Mouse (Mus musculus) MEL (cell line): Measurements from ENCODE around the gene Kdelc2.

Experiments used
- BHLHE40 ChIP-seq: IDR thresholded peaks from 2 replicates; pipeline ENCODE4 v1.6.1; 2012; ENCODE audit warnings: low read depth, mild to moderate bottlenecking, inconsistent platforms, low read length, improper control_type of control experiment, borderline replicate concordance
- CHD2 ChIP-seq: IDR thresholded peaks from 2 replicates; pipeline ENCODE4 v1.6.1; 2011; ENCODE audit warnings: low read length, improper control_type of control experiment
- CTCF ChIP-seq, 3 experiments: IDR thresholded peaks in 2 of 3; conservative IDR thresholded peaks in 1 of 3; 2 replicates each; pipeline ENCODE4 v1.5.1; 2011 to 2012; ENCODE audit warnings: low read length in 3 of 3, low read depth in 2 of 3, mild to moderate bottlenecking in 2 of 3, improper control_type of control experiment in 1 of 3, inconsistent platforms in 1 of 3, mixed read lengths in 1 of 3, moderate library complexity in 1 of 3; ENCODE audit not compliant: control insufficient read depth in 1 of 3, insufficient read depth in 1 of 3, poor library complexity in 1 of 3, severe bottlenecking in 1 of 3
- ELF1 ChIP-seq: IDR thresholded peaks from 2 replicates; pipeline ENCODE4 v1.6.1; 2014; ENCODE audit warnings: low read depth, mild to moderate bottlenecking, inconsistent platforms, low read length, improper control_type of control experiment, moderate library complexity
- GATA1 ChIP-seq: IDR thresholded peaks from 2 replicates; pipeline ENCODE4 v1.6.1; 2011; ENCODE audit warnings: low read depth, low read length, improper control_type of control experiment
- KAT2A ChIP-seq: conservative IDR thresholded peaks from 2 replicates; pipeline ENCODE4 v1.6.1; 2012; ENCODE audit warnings: low read depth, low read length, improper control_type of control experiment, inconsistent platforms
- MEF2A ChIP-seq: IDR thresholded peaks from 2 replicates; pipeline ENCODE4 v1.6.1; 2014; ENCODE audit warnings: low read depth, mild to moderate bottlenecking, inconsistent platforms, low read length, improper control_type of control experiment; ENCODE audit not compliant: poor library complexity, insufficient replicate concordance, severe bottlenecking; ENCODE audit errors: extremely low read depth
- MYC ChIP-seq: IDR thresholded peaks from 2 replicates; pipeline ENCODE4 v1.6.1; 2011; ENCODE audit warnings: low read depth, mild to moderate bottlenecking, low read length, improper control_type of control experiment, moderate library complexity
- NELFE ChIP-seq: IDR thresholded peaks from 2 replicates; pipeline ENCODE4 v1.6.1; 2011; ENCODE audit warnings: low read depth, low read length, improper control_type of control experiment
- POLR2A ChIP-seq, 2 experiments: IDR thresholded peaks; 2 replicates each; pipeline ENCODE4 v1.6.1; 2011 to 2012; ENCODE audit warnings: low read length in 2 of 2, mild to moderate bottlenecking in 2 of 2, control low read depth in 1 of 2, improper control_type of control experiment in 1 of 2, low read depth in 1 of 2, moderate library complexity in 1 of 2; ENCODE audit not compliant: control insufficient read depth in 1 of 2, insufficient read depth in 1 of 2, poor library complexity in 1 of 2
- USF1 ChIP-seq: IDR thresholded peaks from 2 replicates; pipeline ENCODE4 v1.6.1; 2014; ENCODE audit warnings: low read depth, mild to moderate bottlenecking, inconsistent platforms, low read length, improper control_type of control experiment, moderate library complexity
- ZMIZ1 ChIP-seq: IDR thresholded peaks from 2 replicates; pipeline ENCODE4 v1.6.1; 2012; ENCODE audit warnings: low read depth, mild to moderate bottlenecking, inconsistent platforms, low read length, improper control_type of control experiment, moderate library complexity
- ZNF384 ChIP-seq: IDR thresholded peaks from 2 replicates; pipeline ENCODE4 v1.6.1; 2012; ENCODE audit warnings: low read depth, mild to moderate bottlenecking, inconsistent platforms, low read length, improper control_type of control experiment

DNA sequence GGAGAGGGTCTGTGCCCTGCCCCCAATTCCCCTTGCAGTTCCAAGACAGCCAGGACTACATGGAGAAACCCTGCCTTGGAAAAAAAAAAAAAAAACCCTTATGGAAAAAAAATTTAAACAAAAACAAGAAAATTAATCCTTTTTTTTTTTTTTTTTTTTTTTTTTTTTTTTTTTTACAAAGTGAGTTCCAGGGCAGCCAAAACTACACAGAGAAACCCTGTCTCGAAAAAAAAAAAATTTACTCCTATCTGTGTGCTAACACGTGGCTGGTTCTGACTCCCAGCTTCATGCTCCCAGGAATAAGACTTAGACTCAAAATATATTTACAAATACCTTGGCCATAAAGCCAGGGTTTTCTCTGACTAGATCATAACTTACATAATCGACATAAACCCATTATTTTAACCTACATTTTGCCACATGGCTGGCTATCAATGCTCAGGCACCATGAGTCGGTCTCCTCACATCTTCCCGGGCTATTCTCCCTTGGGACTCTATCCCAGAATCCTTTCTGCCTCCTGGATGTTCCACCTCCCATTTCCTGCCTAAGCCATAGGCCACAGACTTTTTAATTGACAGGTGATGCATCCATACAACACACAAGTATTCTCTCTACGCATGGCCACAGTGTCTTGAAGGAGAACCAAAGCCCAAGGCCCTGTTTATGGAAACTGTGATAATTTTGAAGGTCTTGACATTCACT is 20.4 kb downstream of the Kdelc2 start:
- TF ChIP-seq BHLHE40: no peak
- TF ChIP-seq POLR2A (IDR thresholded peaks at IDR 0.05; ENCODE audit: control insufficient read depth in 1 of 2, insufficient read depth in 1 of 2, low read depth in 1 of 2, low read length in 2 of 2, poor library complexity in 1 of 2): no peak
- TF ChIP-seq NELFE: no peak
- TF ChIP-seq CTCF (IDR thresholded peaks at IDR 0.05 in 2 of 3, conservative IDR thresholded peaks at IDR 0.05 in 1 of 3; ENCODE audit: control insufficient read depth in 1 of 3, insufficient read depth in 1 of 3, low read depth in 2 of 3, low read length in 3 of 3, poor library complexity in 1 of 3, severe bottlenecking in 1 of 3): no peak
- TF ChIP-seq GATA1: no peak
- TF ChIP-seq CHD2: no peak
- TF ChIP-seq MEF2A: no peak
- no peak for TF ChIP-seq ELF1
- TF ChIP-seq ZNF384: peak; percentile 44; the same call in 1 of the 2 replicates
- TF ChIP-seq USF1: no peak
- no peak for TF ChIP-seq MYC
- no peak for TF ChIP-seq KAT2A
- no peak for TF ChIP-seq ZMIZ1
